Mouse (Mus musculus) megakaryocyte-erythroid progenitor cell, adult 5-6 weeks (primary cell): ENCODE data around the gene Rabggtb. TPM values are rescaled to one million over a fixed set of nuclear protein-coding genes. Genes with fewer than 3 reads are reported as not detected.

Experiments used
- ATAC-seq: replicated peaks from 2 replicates; pipeline ENCODE4 v1.8.0; 2016; ENCODE audit warnings: mild to moderate bottlenecking, inconsistent platforms; ENCODE audit not compliant: severe bottlenecking, poor library complexity, low FRiP score, low TSS enrichment
- total RNA-seq, 2 experiments: library from RNA; stranded (forward) in 1 of 2; stranded (reverse) in 1 of 2; fragments of 200-1000, 215-1000 nt in 1 of 2; fragments of >200 nt in 1 of 2; fragmentation: Nextera tagmentation in 1 of 2; gene quantifications; 2 replicates each; pipeline ENCODE4 v1.2.3; 2014 to 2017

Gene Rabggtb
- total RNA-seq (2014; fragmentation: Nextera tagmentation) (211 and 271 TPM in 2 replicates), total RNA-seq (2017) (274 and 354 TPM in 2 replicates)

- ATAC-seq: peak; percentile 66
Measured at GRCm38 (mm10) chr3:153912546-153913509, at the start of gene Rabggtb. Rabggtb (minus strand) TSS chr3:153913009.

DNA sequence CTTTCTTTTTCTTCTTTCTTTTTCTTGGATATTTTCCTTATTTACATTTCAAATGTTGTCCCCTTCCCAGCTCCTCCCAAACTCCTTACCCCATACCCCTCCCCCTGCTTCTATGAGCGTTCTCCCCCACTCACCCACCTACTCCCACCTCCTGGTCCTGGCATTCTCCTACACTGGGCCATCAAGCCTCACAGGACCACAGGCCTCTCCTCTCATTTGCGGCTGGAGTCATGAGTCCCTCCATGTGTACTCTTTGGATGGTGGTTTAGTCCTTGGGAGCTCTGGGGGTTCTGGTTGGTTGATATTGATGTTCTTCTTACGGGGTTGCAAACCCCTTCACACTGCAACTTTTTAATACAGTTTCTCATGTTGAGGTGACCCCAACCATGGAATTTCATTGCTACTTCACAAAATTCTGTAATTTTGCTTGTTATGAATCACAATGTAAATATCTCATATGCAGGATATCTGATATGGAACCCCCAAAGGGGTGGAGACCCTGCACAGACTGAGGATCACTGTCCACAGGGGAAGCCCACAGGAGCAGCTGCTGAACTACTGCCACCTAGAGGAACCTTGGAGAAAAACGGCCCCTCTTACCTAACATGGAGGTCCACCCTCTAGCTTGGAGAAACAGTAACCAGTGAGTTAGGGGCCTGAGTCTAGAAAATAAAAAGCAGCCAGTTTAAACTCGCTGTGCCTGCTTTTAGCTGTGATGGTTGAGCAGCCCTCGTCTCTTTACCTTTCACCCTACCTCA lies 49.0 kb upstream of the Rabggtb start:
- peak; percentile 75 for ATAC-seq

GRCm38 (mm10) chr3:153960884-153961283 lies 48.1 kb upstream of the Rabggtb start:
- ATAC-seq: no peak

- ATAC-seq: no peak
Measured at GRCm38 (mm10) chr3:153959731-153960207, 47.0 kb upstream of the Rabggtb start.

- ATAC-seq: peak; percentile 53
Measured at GRCm38 (mm10) chr3:153959035-153959730, 46.4 kb upstream of the Rabggtb start.

DNA sequence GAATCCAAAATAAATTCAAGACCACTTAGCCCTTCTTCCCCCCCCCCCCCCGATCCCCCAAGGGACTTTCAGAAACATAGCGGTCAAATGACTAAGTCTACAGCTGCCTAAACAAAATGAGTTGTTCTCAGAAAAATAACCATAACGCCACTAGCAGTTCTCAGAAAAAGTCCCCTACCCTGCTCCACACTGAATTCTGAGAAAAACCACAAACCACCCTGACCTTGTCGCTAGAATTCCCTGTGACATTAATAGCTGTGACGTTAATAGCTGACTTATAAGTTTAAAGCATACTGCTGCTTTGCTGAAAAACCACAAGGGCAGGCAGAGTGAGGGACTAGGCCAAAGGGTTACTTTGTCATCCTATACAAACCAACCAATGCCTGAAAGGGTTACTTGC lies 45.1 kb upstream of the Rabggtb start:
- no peak for ATAC-seq

DNA sequence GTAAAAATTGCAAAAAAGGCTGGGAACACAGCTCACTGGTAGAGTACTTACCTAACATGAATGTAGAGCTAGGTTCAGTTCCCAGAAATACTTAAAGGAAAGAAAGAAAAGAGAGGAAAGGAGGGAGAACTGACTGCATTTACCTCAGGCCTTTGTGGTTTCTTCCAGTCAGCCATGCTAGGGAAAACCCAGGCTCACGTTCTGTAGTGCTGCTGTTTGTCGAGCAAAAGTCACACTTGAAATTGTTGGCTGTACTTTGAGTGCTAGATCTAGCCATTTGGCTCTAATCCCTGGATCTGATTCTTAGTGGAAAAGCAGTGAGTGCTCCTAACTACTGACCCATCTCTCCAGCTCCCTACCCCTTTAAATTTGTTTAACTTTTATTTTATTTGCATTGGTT lies 35.4 kb upstream of the Rabggtb start:
- no peak for ATAC-seq

DNA sequence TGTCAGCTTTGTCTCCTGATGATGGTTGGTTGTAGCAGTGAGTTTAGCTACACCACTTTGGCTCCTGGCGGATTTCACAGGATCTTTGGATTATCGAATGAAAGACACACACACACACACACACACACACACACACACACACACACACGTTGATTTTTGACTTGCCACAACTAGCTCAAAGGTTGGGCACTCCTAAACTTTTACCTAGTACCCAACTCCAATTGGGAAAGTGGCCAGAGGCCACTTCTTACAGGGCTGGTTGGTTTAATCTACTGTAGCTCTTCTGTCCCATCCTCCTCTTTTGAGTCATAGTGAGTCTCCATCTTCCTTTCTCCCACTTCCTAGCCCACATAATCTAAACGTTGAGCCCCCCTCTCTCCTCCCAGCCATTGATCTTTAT lies 34.5 kb upstream of the Rabggtb start:
- no peak for ATAC-seq

DNA sequence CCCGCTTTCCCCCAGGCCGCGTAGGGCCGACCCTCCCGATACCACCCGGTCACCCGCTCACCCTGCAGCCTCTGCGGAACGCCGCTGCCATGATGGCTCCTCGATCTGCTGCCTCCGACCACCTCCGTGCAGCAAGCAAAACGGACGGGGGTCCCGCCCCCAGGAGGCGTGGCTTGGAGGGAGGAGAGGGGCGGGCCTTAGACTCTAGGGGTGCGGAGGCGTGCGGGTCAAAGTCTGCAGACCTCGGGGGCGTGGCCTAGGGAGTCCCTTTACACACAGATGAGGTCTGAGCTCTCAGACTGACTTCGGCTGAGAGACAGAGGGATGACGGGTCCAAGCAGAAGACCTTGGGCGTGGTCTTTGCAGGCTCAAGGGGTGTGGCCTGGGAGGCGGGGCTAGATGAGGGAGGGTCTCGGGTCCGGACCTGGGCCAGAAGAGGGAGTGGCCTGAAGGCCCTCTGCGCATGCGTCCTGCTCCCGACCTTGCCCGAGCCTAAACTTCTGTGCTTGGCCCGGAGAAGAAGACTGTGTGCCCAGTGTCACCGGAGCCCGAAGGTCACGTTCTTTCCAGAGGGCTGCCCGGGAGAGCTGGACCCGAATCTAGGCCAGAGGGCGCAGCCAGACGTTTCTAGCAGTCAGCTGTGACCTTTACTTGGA lies 31.7 kb upstream of the Rabggtb start, which contains the start of gene Acadm:
TSS of gene Acadm (minus strand) at position 298 of the 656 bp plus-strand sequence.
- peak; percentile 92 for ATAC-seq

- ATAC-seq: peak; percentile 54
Measured at GRCm38 (mm10) chr3:153943901-153944334, 31.1 kb upstream of the Rabggtb start.

DNA sequence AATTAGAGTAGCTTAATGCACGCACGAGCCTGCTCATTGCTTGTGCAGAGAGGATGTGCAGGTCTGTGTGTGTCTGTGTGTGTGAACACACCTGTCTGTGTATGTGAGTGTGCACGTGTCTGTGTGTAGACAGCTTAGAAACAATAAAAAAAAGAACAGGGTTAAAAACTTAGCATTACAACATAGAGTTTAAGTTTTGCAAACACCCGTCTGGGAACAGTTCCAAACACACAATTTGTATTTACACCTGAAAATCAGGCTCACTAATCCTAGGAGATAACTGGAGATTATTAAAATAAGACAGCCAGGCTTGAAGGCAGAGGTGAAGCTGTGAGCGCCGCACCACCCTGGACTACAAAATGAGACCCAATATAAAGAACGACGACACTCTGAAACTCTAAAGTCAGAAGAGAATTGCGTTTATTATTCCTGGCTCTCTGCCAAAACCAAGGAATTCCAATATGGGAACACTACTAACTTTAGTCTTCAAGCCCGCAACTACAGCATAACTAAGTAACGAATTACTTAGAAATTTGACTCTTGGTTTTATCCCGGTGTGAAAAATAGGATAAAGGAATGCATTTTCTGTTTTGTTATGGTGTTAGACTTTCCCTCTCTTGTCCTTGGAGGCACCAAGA lies 30.3 kb upstream of the Rabggtb start:
- no peak for ATAC-seq

GRCm38 (mm10) chr3:153941613-153942012 lies 28.8 kb upstream of the Rabggtb start:
- no peak for ATAC-seq

- no peak for ATAC-seq
Measured at GRCm38 (mm10) chr3:153940486-153940885, 27.7 kb upstream of the Rabggtb start.

DNA sequence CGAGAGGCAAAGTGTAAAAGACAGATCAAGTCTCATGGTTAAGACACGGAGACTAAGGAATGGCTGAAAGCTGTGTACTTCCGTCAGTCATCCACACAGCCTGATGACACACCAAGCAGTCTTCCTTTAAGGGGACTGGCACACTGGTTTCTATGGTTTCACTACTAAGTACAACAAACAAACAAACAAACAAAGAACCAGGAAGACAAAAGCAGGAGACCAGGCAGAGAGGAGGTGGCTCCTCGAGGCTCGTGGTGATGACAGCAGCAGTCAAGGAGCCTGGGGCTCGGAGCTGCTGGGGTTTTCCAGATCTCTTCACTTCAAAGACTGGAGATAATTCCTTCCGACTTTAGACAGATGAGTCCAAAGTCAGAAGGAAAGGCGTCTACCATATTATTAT lies 27.2 kb upstream of the Rabggtb start:
- no peak for ATAC-seq

DNA sequence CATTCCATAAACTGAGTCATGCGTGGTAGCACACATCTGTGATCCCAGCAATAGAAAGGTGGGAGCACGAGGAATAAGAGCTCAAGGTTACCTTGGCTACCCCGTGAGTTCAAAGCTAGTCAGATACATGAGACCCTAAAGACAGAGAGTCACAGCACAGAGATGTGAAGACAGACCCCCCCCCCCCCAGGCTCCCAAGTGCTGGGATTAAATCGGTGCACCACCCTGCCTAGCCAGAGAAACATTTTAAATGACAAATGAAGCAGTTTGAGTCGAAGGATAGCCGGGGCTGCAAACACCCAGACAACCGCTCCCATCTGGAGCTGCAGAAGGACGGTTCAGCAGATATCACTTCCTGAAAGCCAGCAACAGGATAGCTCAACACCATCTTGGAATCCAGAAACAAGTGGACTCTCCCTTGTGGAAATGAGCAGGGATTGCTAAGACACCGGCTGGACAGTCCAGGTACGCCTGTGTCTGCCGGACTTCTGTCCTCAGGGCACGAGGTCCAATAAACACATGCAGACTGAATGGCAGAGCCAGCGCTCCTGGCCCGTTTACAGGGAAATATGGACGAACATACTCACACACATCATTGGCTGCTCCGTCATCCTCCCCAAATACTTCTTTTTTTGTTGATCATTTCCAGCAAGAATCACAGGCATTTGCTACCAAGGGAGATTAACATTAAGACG lies 24.5 kb upstream of the Rabggtb start:
- no peak for ATAC-seq

DNA sequence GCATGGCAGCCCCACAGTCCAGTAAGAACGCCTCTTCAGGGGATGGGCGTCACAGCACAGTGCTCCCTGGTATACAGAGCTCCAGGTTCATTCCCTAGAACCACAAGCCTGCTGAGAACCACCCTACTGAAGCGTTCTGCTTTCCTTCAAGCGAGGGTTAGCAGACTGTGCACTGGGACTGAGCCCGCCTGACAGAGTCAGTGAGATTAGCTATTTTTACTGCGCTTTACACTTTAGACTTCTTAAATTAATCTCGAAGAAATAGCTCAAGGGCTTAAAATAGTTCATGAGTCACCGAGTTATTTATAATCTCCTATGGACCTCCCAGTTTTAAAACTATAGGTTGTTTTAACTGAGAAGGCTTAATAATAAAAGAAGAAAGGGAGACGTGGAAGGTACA lies 23.1 kb upstream of the Rabggtb start:
- ATAC-seq: no peak

DNA sequence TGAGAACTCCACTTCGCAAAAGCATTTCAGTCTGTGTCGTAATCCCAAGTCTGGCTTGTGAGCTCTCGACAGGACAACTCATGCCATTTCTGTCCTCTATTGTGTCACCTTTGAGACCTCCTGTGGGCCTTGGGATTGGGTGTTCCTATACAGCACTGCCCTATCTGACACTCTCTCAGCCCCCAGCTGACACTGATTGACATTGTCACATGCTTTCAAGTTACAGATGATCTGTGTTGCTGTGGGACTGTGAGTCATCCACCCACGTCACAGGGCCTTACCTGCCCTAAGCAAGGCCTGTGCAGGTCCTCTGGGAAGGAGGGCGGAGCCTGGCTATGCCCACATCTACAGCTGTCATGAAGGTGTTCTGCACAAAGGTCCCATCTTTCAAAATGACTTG lies 19.7 kb upstream of the Rabggtb start:
- ATAC-seq: no peak

DNA sequence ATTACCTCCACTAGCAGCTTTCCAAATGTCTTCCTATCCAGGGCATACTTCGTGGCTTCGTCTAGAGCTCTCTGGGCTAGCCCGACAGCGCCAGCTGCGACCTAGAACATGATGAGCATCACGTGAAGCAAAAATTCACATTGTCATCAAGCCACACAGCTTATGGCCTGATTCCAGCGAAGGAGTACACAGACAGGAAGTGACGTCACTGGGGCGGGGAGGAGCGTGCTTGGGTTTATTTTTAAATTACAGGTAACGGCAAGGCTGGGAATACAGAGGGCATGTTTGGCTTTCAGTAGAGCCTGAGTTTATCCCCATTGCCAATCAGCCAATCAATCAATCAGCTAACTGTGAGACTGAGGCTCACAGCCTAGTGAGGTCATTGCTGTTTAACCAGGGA lies 16.7 kb upstream of the Rabggtb start:
- peak; percentile 79 for ATAC-seq
